8 mouse cellular contexts compared by ENCODE assay signal in genomic region chr13:30566767-30567166, GRCm38 (mm10). TPM values are rescaled to one million over a fixed set of nuclear protein-coding genes. Genes with fewer than 3 reads are reported as not detected.
DNase-seq lines count a peak whose midpoint lies in the region; ATAC-seq and TF ChIP-seq lines count a peak whose summit lies in the region.

No protein-coding gene starts in this region.

- H3K36me3 ChIP-seq in heart, embryonic 12.5 days = no peaks in the 10 kb centered on the region

- DNase-seq in heart, adult 11 months = peak; percentile 90
- DNase-seq in heart, postnatal 14 days = peak; percentile 57 to 67
- DNase-seq in left cerebral cortex, postnatal 10 days (ENCODE audit: extremely low spot score in 1 of 2, low spot score in 2 of 2) = peak; percentile 49 to 72
- DNase-seq in thymus, postnatal 4 days = peak; percentile 82

- WGBS in heart, embryonic 12.5 days = 48% methylated on average over 8 of the region's 8 CpGs
- WGBS in olfactory bulb, adult 2 months = 54% methylated on average over 8 of the region's 8 CpGs

- ATAC-seq in heart, embryonic 12.5 days (ENCODE audit: insufficient number of reproducible peaks, low FRiP score) = no peak
- ATAC-seq in CD4-positive, CD25-positive, alpha-beta regulatory T cell, adult 4 months = peak; percentile 41

- no peaks in the 10 kb centered on the region for H3K9me3 ChIP-seq in heart, embryonic 12.5 days (replicated peaks)

- TF ChIP-seq POLR2A in cortical plate, adult 2 months (IDR thresholded peaks at IDR 0.05; ENCODE audit: extremely low read depth, insufficient read depth, low read length) = no peak
- TF ChIP-seq POLR2A in olfactory bulb, adult 2 months (IDR thresholded peaks at IDR 0.05; ENCODE audit: insufficient read depth, low read depth, low read length) = no peak

- TF ChIP-seq CTCF in cortical plate, adult 2 months (IDR thresholded peaks at IDR 0.05; ENCODE audit: extremely low read depth, insufficient read depth, low read length) = peak; percentile 89
- peak; percentile 52; the same call in 1 of the 2 replicates for TF ChIP-seq CTCF in olfactory bulb, adult 2 months (IDR thresholded peaks at IDR 0.05; ENCODE audit: insufficient read depth, low read depth, low read length)

- no peaks in the 10 kb centered on the region for H3K4me1 ChIP-seq in heart, embryonic 12.5 days (replicated peaks)
- H3K4me1 ChIP-seq in cortical plate, adult 2 months (ENCODE audit: control insufficient read depth, insufficient read depth, low read length) = no peaks in the 10 kb centered on the region
- H3K4me1 ChIP-seq in olfactory bulb, adult 2 months (ENCODE audit: control insufficient read depth, insufficient read depth, low read length) = no peaks in the 10 kb centered on the region

- no peak overlapping the region for H3K4me3 ChIP-seq in heart, embryonic 12.5 days
- no peak overlapping the region for H3K4me3 ChIP-seq in cortical plate, adult 2 months (ENCODE audit: insufficient read depth, low read length)
- no peak overlapping the region for H3K4me3 ChIP-seq in olfactory bulb, adult 2 months (ENCODE audit: insufficient read depth, low read depth, low read length)

- H3K9ac ChIP-seq in heart, embryonic 12.5 days = no peak overlapping the region

- H3K4me2 ChIP-seq in heart, embryonic 12.5 days = no peak overlapping the region

- 0 out of 2 replicates have a peak, but pooled peaks cover 4% of the 10 kb centered on the region for H3K27me3 ChIP-seq in heart, embryonic 12.5 days (replicated peaks)

- intact Hi-C loops in heart, postnatal 14 days (cut with DNase I) = loop anchor here (2.0 to 10.0 kb wide), 3 partner anchors 318 to 1068 kb away; no protein-coding TSS in a partner anchor
- intact Hi-C loops in left cerebral cortex, postnatal 10 days (cut with DNase I) = loop anchor here (5.0 to 10.0 kb wide), 3 partner anchors 298 to 1091 kb away; no protein-coding TSS in a partner anchor

- H3K27ac ChIP-seq in heart, embryonic 12.5 days (ENCODE audit: poor library complexity, severe bottlenecking) = no peak overlapping the region
- H3K27ac ChIP-seq in cortical plate, adult 2 months (ENCODE audit: insufficient read depth, low read length) = no peak overlapping the region
- H3K27ac ChIP-seq in olfactory bulb, adult 2 months (ENCODE audit: insufficient read depth, low read depth, low read length) = no peak overlapping the region

RNA-seq across cellular contexts. Expression of gene Uqcrfs1, which starts 21.6 kb away (rescaled TPM):
- 501 and 526 TPM in 2 replicates for polyA plus RNA-seq in heart, embryonic 12.5 days (2016; fragmentation: Nextera tagmentation; extraction: Ambion mirVana)
- 10 to 100 TPM; 93.1 to 99.9 TPM for polyA plus RNA-seq in CD4-positive, CD25-positive, alpha-beta regulatory T cell, adult 4 months (2017; shearing (Covaris generic))
- 163 and 166 TPM in 2 replicates for polyA plus RNA-seq in cortical plate, adult 2 months (2012; rRNA removed)
- 1,000 to 10,000 TPM; 1,063 to 1,094 TPM for total RNA-seq in heart, postnatal 14 days (2021)
- total RNA-seq in left cerebral cortex, postnatal 10 days (2021) = 100 to 1,000 TPM; 169 to 173 TPM
- not detected in 2 replicates for polyA plus RNA-seq in olfactory bulb, adult 2 months (2012; ENCODE audit: insufficient read depth, insufficient read length, low replicate concordance, missing spikeins)
